Mouse (Mus musculus) forebrain, embryonic 10.5 days (tissue): ENCODE measurements around the gene Sox5. TPM values are rescaled to one million over a fixed set of nuclear protein-coding genes. Genes with fewer than 3 reads are reported as not detected.
A peak's percentile ranks its signal among the peaks of the same experiment; 100 is the strongest.

Source experiments
- DNase-seq: peaks from one replicate; pipeline ENCODE4 v3.0.0-alpha.2; 2017; ENCODE audit warnings: low spot score; ENCODE audit errors: extremely low spot score
- H3K27ac ChIP-seq: fragments of 300-500 bp; sonication (generic); 2 replicates; pipeline ENCODE4 v1.5.1; 2016; ENCODE audit warnings: mild to moderate bottlenecking
- H3K27me3 ChIP-seq: fragments of 300-500 bp; sonication (generic); 2 replicates; pipeline ENCODE4 v1.6.1; 2016; ENCODE audit warnings: mild to moderate bottlenecking; ENCODE audit not compliant: poor library complexity, severe bottlenecking
- H3K36me3 ChIP-seq: fragments of 300-500 bp; sonication (generic); replicated peaks from 2 replicates; pipeline ENCODE4 v1.6.1; 2016; ENCODE audit warnings: mild to moderate bottlenecking, moderate library complexity
- H3K4me1 ChIP-seq: fragments of 300-500 bp; sonication (generic); 2 replicates; pipeline ENCODE4 v1.6.1; 2016
- H3K4me3 ChIP-seq: fragments of 300-500 bp; sonication (generic); 2 replicates; pipeline ENCODE4 v1.5.1; 2016; ENCODE audit warnings: mild to moderate bottlenecking, moderate library complexity
- H3K9me3 ChIP-seq: fragments of 300-500 bp; sonication (generic); 2 replicates; pipeline ENCODE4 v1.6.1; 2016; ENCODE audit warnings: mild to moderate bottlenecking, moderate library complexity
- WGBS: fragments of 180-500 bp; shearing (Covaris S2); methylation state at CpG from one replicate; pipeline ENCODE4 v1.1.7; 2016; 5-methylcytosine and 5-hydroxymethylcytosine counted together
- polyA plus RNA-seq: library from polyadenylated mRNA; unstranded; fragments of >200 nt; fragmentation: Nextera tagmentation; extraction: Ambion mirVana; gene quantifications from 2 replicates; pipeline ENCODE4 v1.2.1, GENCODE M21; 2016

Gene Sox5
- polyA plus RNA-seq, 1 experiment from 2014 or later, result 66.2 TPM

- Histone ChIP-seq H3K4me1 (peaks cover 34% of the 10 kb centered on the region), H3K4me3 (no peak overlapping the region), H3K27me3 (peaks cover 4% of the 10 kb centered on the region; the same call in 1 of the 2 replicates), H3K9me3 (no peaks in the 10 kb centered on the region), H3K27ac (peak overlapping the region; percentile 6; the same call in 1 of the 2 replicates), H3K36me3 (no peaks in the 10 kb centered on the region)
- no peak for DNase-seq
- 40% methylated on average over 4 of the region's 4 CpGs for WGBS
These were observed 786.7 kb downstream of the Sox5 start for GRCm38 (mm10) chr6:143995046-143995445.

- Histone ChIP-seq H3K27me3 (no peaks in the 10 kb centered on the region), H3K4me1 (0 out of 2 replicates have a peak, but pooled peaks cover 4% of the 10 kb centered on the region), H3K36me3 (peaks cover 3% of the 10 kb centered on the region; the same call in 1 of the 2 replicates), H3K4me3 (no peak overlapping the region), H3K9me3 (no peaks in the 10 kb centered on the region), H3K27ac (no peak overlapping the region)
- DNase-seq, result no peak
These were observed 794.2 kb downstream of the Sox5 start for GRCm38 (mm10) chr6:143987548-143987947.

GRCm38 (mm10) chr6:143980131-143980530 lies 801.6 kb downstream of the Sox5 start:
- no peak overlapping the region for H3K4me3 ChIP-seq
- no peaks in the 10 kb centered on the region; the same call in 1 of the 2 replicates for H3K36me3 ChIP-seq
- H3K27me3 ChIP-seq, result no peaks in the 10 kb centered on the region
- H3K4me1 ChIP-seq, result no peaks in the 10 kb centered on the region
- H3K9me3 ChIP-seq, result no peaks in the 10 kb centered on the region
- 94% methylated on average over 8 of the region's 8 CpGs for WGBS
- DNase-seq, result no peak
- no peak overlapping the region for H3K27ac ChIP-seq

- H3K4me1 ChIP-seq, result peaks cover 23% of the 10 kb centered on the region
- WGBS, result 66% methylated on average over 9 of the region's 9 CpGs
- H3K36me3 ChIP-seq, result peaks cover 14% of the 10 kb centered on the region
- DNase-seq, result no peak
- no peaks in the 10 kb centered on the region for H3K27me3 ChIP-seq
- H3K27ac ChIP-seq, result peak overlapping the region; percentile 48; the same call in 1 of the 2 replicates
- no peak overlapping the region for H3K4me3 ChIP-seq
- no peaks in the 10 kb centered on the region for H3K9me3 ChIP-seq
These were observed 813.9 kb downstream of the Sox5 start for GRCm38 (mm10) chr6:143967724-143968400.

- Histone ChIP-seq H3K36me3 (peaks cover 35% of the 10 kb centered on the region), H3K27me3 (no peaks in the 10 kb centered on the region), H3K9me3 (no peaks in the 10 kb centered on the region), H3K4me3 (no peak overlapping the region), H3K27ac (no peak overlapping the region), H3K4me1 (peaks cover 3% of the 10 kb centered on the region; the same call in 1 of the 2 replicates)
- WGBS, result 95% methylated on average over 11 of the region's 11 CpGs
- DNase-seq, result no peak
These were observed 821.3 kb downstream of the Sox5 start for GRCm38 (mm10) chr6:143960487-143960886.

GRCm38 (mm10) chr6:143960081-143960480 lies 821.7 kb downstream of the Sox5 start:
- H3K27ac ChIP-seq, result no peak overlapping the region
- peaks cover 31% of the 10 kb centered on the region for H3K36me3 ChIP-seq
- 89% methylated on average over 8 of the region's 8 CpGs for WGBS
- no peak overlapping the region for H3K4me3 ChIP-seq
- peaks cover 7% of the 10 kb centered on the region; the same call in 1 of the 2 replicates for H3K4me1 ChIP-seq
- H3K27me3 ChIP-seq, result no peaks in the 10 kb centered on the region
- H3K9me3 ChIP-seq, result no peaks in the 10 kb centered on the region
- DNase-seq, result no peak

GRCm38 (mm10) chr6:143958372-143958771 lies 823.4 kb downstream of the Sox5 start:
- no peaks in the 10 kb centered on the region for H3K9me3 ChIP-seq
- DNase-seq, result no peak
- no peaks in the 10 kb centered on the region for H3K27me3 ChIP-seq
- WGBS, result 95% methylated on average over 7 of the region's 7 CpGs
- peaks cover 23% of the 10 kb centered on the region for H3K36me3 ChIP-seq
- H3K27ac ChIP-seq, result no peak overlapping the region
- H3K4me1 ChIP-seq, result peaks cover 7% of the 10 kb centered on the region; the same call in 1 of the 2 replicates
- H3K4me3 ChIP-seq, result no peak overlapping the region

GRCm38 (mm10) chr6:143957063-143957462 lies 824.7 kb downstream of the Sox5 start:
- Histone ChIP-seq H3K27ac (no peak overlapping the region), H3K36me3 (peaks cover 22% of the 10 kb centered on the region), H3K4me1 (peaks cover 7% of the 10 kb centered on the region; the same call in 1 of the 2 replicates), H3K4me3 (no peak overlapping the region), H3K27me3 (no peaks in the 10 kb centered on the region), H3K9me3 (no peaks in the 10 kb centered on the region)
- DNase-seq, result no peak
- 85% methylated on average over 5 of the region's 5 CpGs for WGBS

GRCm38 (mm10) chr6:143948553-143949308 lies 833.0 kb downstream of the Sox5 start:
- 65% methylated on average over 12 of the region's 12 CpGs for WGBS
- Histone ChIP-seq H3K36me3 (peaks cover 3% of the 10 kb centered on the region), H3K27ac (peak overlapping the region; percentile 62), H3K4me1 (peaks cover 24% of the 10 kb centered on the region), H3K27me3 (no peaks in the 10 kb centered on the region), H3K4me3 (no peak overlapping the region), H3K9me3 (no peaks in the 10 kb centered on the region; the same call in 1 of the 2 replicates)
- DNase-seq, result no peak

- no peak overlapping the region for H3K27ac ChIP-seq
- peaks cover 10% of the 10 kb centered on the region for H3K36me3 ChIP-seq
- 90% methylated on average over 4 of the region's 4 CpGs for WGBS
- DNase-seq, result no peak
- no peaks in the 10 kb centered on the region for H3K27me3 ChIP-seq
- peaks cover 24% of the 10 kb centered on the region for H3K4me1 ChIP-seq
- H3K4me3 ChIP-seq, result no peak overlapping the region
- no peaks in the 10 kb centered on the region; the same call in 1 of the 2 replicates for H3K9me3 ChIP-seq
These were observed 833.7 kb downstream of the Sox5 start for GRCm38 (mm10) chr6:143948071-143948470.

GRCm38 (mm10) chr6:143943126-143943525 lies 838.7 kb downstream of the Sox5 start:
- H3K4me1 ChIP-seq, result peaks cover 36% of the 10 kb centered on the region
- H3K27ac ChIP-seq, result peak overlapping the region; percentile 56; the same call in 1 of the 2 replicates
- H3K9me3 ChIP-seq, result no peaks in the 10 kb centered on the region; the same call in 1 of the 2 replicates
- WGBS, result 84% methylated on average over 5 of the region's 5 CpGs
- H3K36me3 ChIP-seq, result peaks cover 19% of the 10 kb centered on the region
- no peak for DNase-seq
- H3K27me3 ChIP-seq, result no peaks in the 10 kb centered on the region
- no peak overlapping the region for H3K4me3 ChIP-seq

GRCm38 (mm10) chr6:143941291-143941785 lies 840.4 kb downstream of the Sox5 start:
- peaks cover 35% of the 10 kb centered on the region for H3K4me1 ChIP-seq
- peak; percentile 59 for DNase-seq
- WGBS, result 8% methylated on average over 8 of the region's 8 CpGs
- no peaks in the 10 kb centered on the region for H3K27me3 ChIP-seq
- H3K27ac ChIP-seq, result peak overlapping the region; percentile 83
- no peak overlapping the region for H3K4me3 ChIP-seq
- H3K9me3 ChIP-seq, result no peaks in the 10 kb centered on the region; the same call in 1 of the 2 replicates
- peaks cover 21% of the 10 kb centered on the region for H3K36me3 ChIP-seq

- Histone ChIP-seq H3K4me1 (peaks cover 11% of the 10 kb centered on the region), H3K4me3 (no peak overlapping the region), H3K27ac (no peak overlapping the region), H3K27me3 (no peaks in the 10 kb centered on the region), H3K9me3 (no peaks in the 10 kb centered on the region), H3K36me3 (peaks cover 19% of the 10 kb centered on the region)
- no peak for DNase-seq
- WGBS, result 92% methylated on average over 6 of the region's 6 CpGs
These were observed 858.6 kb downstream of the Sox5 start for GRCm38 (mm10) chr6:143923146-143923545.
